Mouse (Mus musculus): ENCODE measurements around the gene Bhlha9. TPM values are rescaled to one million over a fixed set of nuclear protein-coding genes. Genes with fewer than 3 reads are reported as not detected.
A peak's percentile ranks its signal among the peaks of the same experiment; 100 is the strongest.
"Not testable (repeated sequence)": the region's sequence is repeated elsewhere in the genome, so short reads cannot be mapped to it uniquely, and the experiment has no call there.

Bhlha9 gene
- total RNA-seq, 2 experiments from 2014 or later: not detected

- DNase-seq: no peak
- Histone ChIP-seq H3K4me3 (peak overlapping the region; percentile 24; the same call in 1 of the 2 replicates), H3K27ac (no peak overlapping the region)
- intact Hi-C loops (cut with DNase I): loop anchor here (10.0 kb wide), 1 partner anchor 222 kb away; no protein-coding TSS in a partner anchor
- TF ChIP-seq CTCF (IDR thresholded peaks at IDR 0.05): no peak
Measured at GRCm38 (mm10) chr11:76672561-76673384, 503 bp downstream of the Bhlha9 start.

- intact Hi-C loops (cut with DNase I): loop anchor here (10.0 kb wide), 1 partner anchor 221 kb away; no protein-coding TSS in a partner anchor
- DNase-seq: no peak
- no peak for TF ChIP-seq CTCF (IDR thresholded peaks at IDR 0.05)
- no peak overlapping the region for H3K4me3 ChIP-seq
- H3K27ac ChIP-seq: no peak overlapping the region
Measured at GRCm38 (mm10) chr11:76674199-76674598, 1.9 kb downstream of the Bhlha9 start.

- TF ChIP-seq CTCF (IDR thresholded peaks at IDR 0.05): no peak
- intact Hi-C loops (cut with DNase I): loop anchor here (10.0 kb wide), 1 partner anchor 220 kb away; no protein-coding TSS in a partner anchor
- Histone ChIP-seq H3K4me3 (no peak overlapping the region), H3K27ac (no peak overlapping the region)
- no peak for DNase-seq
Measured at GRCm38 (mm10) chr11:76674704-76675103, 2.4 kb downstream of the Bhlha9 start.

GRCm38 (mm10) chr11:76679508-76679907 lies 7.2 kb downstream of the Bhlha9 start, which contains the start of gene Trarg1:
Gene Trarg1, plus strand, starts transcription at chr11:76679808.
- H3K4me3 ChIP-seq: peak within 1 kb of the TSS; percentile 42
- peak within 1 kb of the TSS; percentile 38 for H3K27ac ChIP-seq
- intact Hi-C loops (cut with DNase I): loop anchor here (10.0 kb wide), 1 partner anchor 215 kb away; no protein-coding TSS in a partner anchor
- DNase-seq: not testable (repeated sequence)

- DNase-seq: no peak
- intact Hi-C loops (cut with DNase I): no loop called here
- no peak for TF ChIP-seq CTCF (IDR thresholded peaks at IDR 0.05)
- Histone ChIP-seq H3K4me3 (no peak overlapping the region), H3K27ac (no peak overlapping the region)
Measured at GRCm38 (mm10) chr11:76685604-76686003, 13.3 kb downstream of the Bhlha9 start.

- TF ChIP-seq CTCF (IDR thresholded peaks at IDR 0.05): no peak
- Histone ChIP-seq H3K27ac (no peak overlapping the region), H3K4me3 (no peak overlapping the region)
- intact Hi-C loops (cut with DNase I): no loop called here
- no peak for DNase-seq
Measured at GRCm38 (mm10) chr11:76692096-76692495, 19.8 kb downstream of the Bhlha9 start.

GRCm38 (mm10) chr11:76695810-76696209 lies 23.5 kb downstream of the Bhlha9 start:
- Histone ChIP-seq H3K27ac (no peak overlapping the region), H3K4me3 (no peak overlapping the region)
- no peak for DNase-seq
- no peak for TF ChIP-seq CTCF (IDR thresholded peaks at IDR 0.05)
- intact Hi-C loops (cut with DNase I): no loop called here

- Histone ChIP-seq H3K27ac (no peak overlapping the region), H3K4me3 (no peak overlapping the region)
- intact Hi-C loops (cut with DNase I): no loop called here
- no peak for DNase-seq
- TF ChIP-seq CTCF (IDR thresholded peaks at IDR 0.05): no peak
Measured at GRCm38 (mm10) chr11:76699626-76700025, 27.4 kb downstream of the Bhlha9 start.

GRCm38 (mm10) chr11:76707656-76708055 lies 35.4 kb downstream of the Bhlha9 start:
- intact Hi-C loops (cut with DNase I): no loop called here
- H3K4me3 ChIP-seq: no peak overlapping the region
- no peak for DNase-seq
- no peak for TF ChIP-seq CTCF (IDR thresholded peaks at IDR 0.05)
- H3K27ac ChIP-seq: no peak overlapping the region

GRCm38 (mm10) chr11:76708066-76708465 lies 35.8 kb downstream of the Bhlha9 start:
- intact Hi-C loops (cut with DNase I): no loop called here
- Histone ChIP-seq H3K4me3 (no peak overlapping the region), H3K27ac (no peak overlapping the region)
- no peak for DNase-seq
- no peak for TF ChIP-seq CTCF (IDR thresholded peaks at IDR 0.05)

- Histone ChIP-seq H3K27ac (peak overlapping the region; percentile 52), H3K4me3 (no peak overlapping the region)
- no peak for DNase-seq
- no peak for TF ChIP-seq CTCF (IDR thresholded peaks at IDR 0.05)
- intact Hi-C loops (cut with DNase I): no loop called here
Measured at GRCm38 (mm10) chr11:76708881-76709280, 36.6 kb downstream of the Bhlha9 start.

- H3K27ac ChIP-seq: peak overlapping the region; percentile 52
- TF ChIP-seq CTCF (IDR thresholded peaks at IDR 0.05): no peak
- intact Hi-C loops (cut with DNase I): no loop called here
- peak; percentile 68 for DNase-seq
- peak overlapping the region; percentile 19; the same call in 1 of the 2 replicates for H3K4me3 ChIP-seq
Measured at GRCm38 (mm10) chr11:76709625-76710452, 37.6 kb downstream of the Bhlha9 start.

GRCm38 (mm10) chr11:76717000-76717399 lies 44.7 kb downstream of the Bhlha9 start:
- intact Hi-C loops (cut with DNase I): no loop called here
- no peak for TF ChIP-seq CTCF (IDR thresholded peaks at IDR 0.05)
- H3K4me3 ChIP-seq: no peak overlapping the region
- no peak overlapping the region for H3K27ac ChIP-seq
- no peak for DNase-seq

Other genes starting within 250 kb of the Bhlha9 start
- 10 to 100 TPM; 10.2 to 19.2 TPM for gene Abr, start 50.2 kb upstream of the Bhlha9 start, total RNA-seq (2021)
- gene Trarg1, start 7.3 kb downstream of the Bhlha9 start, total RNA-seq (2021): under 1 TPM; 0.77 to 0.84 TPM
- 10 to 100 TPM; 19.8 to 26.1 TPM for gene Gosr1, start 91.1 kb downstream of the Bhlha9 start, total RNA-seq (2021)
- 10 to 100 TPM; 25.7 to 30.5 TPM for gene Cpd, start 174.5 kb downstream of the Bhlha9 start, total RNA-seq (2021)
- gene Tmigd1, start 229.7 kb downstream of the Bhlha9 start, total RNA-seq (2021): under 1 TPM in 1 of 2 experiments, not detected in 1; 0.26 TPM

Measured in gastrocnemius, adult 2 months (tissue).